Mouse (Mus musculus) heart, embryonic 11.5 days (tissue): ENCODE data around the gene Nags. TPM values are rescaled to one million over a fixed set of nuclear protein-coding genes. Genes with fewer than 3 reads are reported as not detected.

Source experiments
- ATAC-seq: fragments of 200-750 bp; cut with Nextera tagmentation; replicated peaks from 2 replicates; pipeline ENCODE4 v1.8.0; 2017; ENCODE audit warnings: moderate library complexity; ENCODE audit not compliant: insufficient number of reproducible peaks, low FRiP score, low TSS enrichment
- H3K27ac ChIP-seq: fragments of 300-500 bp; sonication (generic); 2 replicates; pipeline ENCODE4 v1.5.1; 2014; ENCODE audit warnings: mild to moderate bottlenecking, low read depth, low read length
- H3K27me3 ChIP-seq: fragments of 300-500 bp; sonication (generic); 2 replicates; pipeline ENCODE4 v1.6.1; 2014; ENCODE audit warnings: mild to moderate bottlenecking, low read length, mixed read lengths; ENCODE audit not compliant: control insufficient read depth, insufficient read depth
- H3K36me3 ChIP-seq: fragments of 300-500 bp; sonication (generic); 2 replicates; pipeline ENCODE4 v1.6.1; 2014; ENCODE audit warnings: mild to moderate bottlenecking, low read length, moderate library complexity, mixed read lengths; ENCODE audit not compliant: control insufficient read depth, insufficient read depth
- H3K4me1 ChIP-seq: fragments of 300-500 bp; sonication (generic); 2 replicates; pipeline ENCODE4 v1.6.1; 2014; ENCODE audit warnings: low read length; ENCODE audit not compliant: control insufficient read depth, insufficient read depth
- H3K4me2 ChIP-seq: fragments of 300-500 bp; sonication (generic); 2 replicates; pipeline ENCODE4 v1.6.1; 2014; ENCODE audit warnings: mild to moderate bottlenecking, moderate library complexity
- H3K4me3 ChIP-seq: fragments of 300-500 bp; sonication (generic); 2 replicates; pipeline ENCODE4 v1.5.1; 2014; ENCODE audit warnings: low read depth, low read length
- H3K9ac ChIP-seq: fragments of 300-500 bp; sonication (generic); 2 replicates; pipeline ENCODE4 v1.6.1; 2014; ENCODE audit warnings: mild to moderate bottlenecking, low read depth, low read length, moderate library complexity
- H3K9me3 ChIP-seq: fragments of 300-500 bp; sonication (generic); replicated peaks from 2 replicates; pipeline ENCODE4 v1.6.1; 2016; ENCODE audit warnings: low read length; ENCODE audit not compliant: control insufficient read depth
- WGBS: fragments of 180-500 bp; shearing (Covaris S2); extraction: QIAGEN DNeasy Blood & Tissue Kit; methylation state at CpG from one replicate; pipeline ENCODE4 v1.1.7; 2014; ENCODE audit not compliant: insufficient replicate concordance; 5-methylcytosine and 5-hydroxymethylcytosine counted together
- polyA plus RNA-seq: library from polyadenylated mRNA; unstranded; fragments of >200 nt; fragmentation: Nextera tagmentation; extraction: Ambion mirVana; gene quantifications from 2 replicates; pipeline ENCODE4 v1.2.1, GENCODE M21; 2014

Nags gene
- 0.33 TPM in 1 of 2 replicates, not detected in the other for polyA plus RNA-seq

DNA sequence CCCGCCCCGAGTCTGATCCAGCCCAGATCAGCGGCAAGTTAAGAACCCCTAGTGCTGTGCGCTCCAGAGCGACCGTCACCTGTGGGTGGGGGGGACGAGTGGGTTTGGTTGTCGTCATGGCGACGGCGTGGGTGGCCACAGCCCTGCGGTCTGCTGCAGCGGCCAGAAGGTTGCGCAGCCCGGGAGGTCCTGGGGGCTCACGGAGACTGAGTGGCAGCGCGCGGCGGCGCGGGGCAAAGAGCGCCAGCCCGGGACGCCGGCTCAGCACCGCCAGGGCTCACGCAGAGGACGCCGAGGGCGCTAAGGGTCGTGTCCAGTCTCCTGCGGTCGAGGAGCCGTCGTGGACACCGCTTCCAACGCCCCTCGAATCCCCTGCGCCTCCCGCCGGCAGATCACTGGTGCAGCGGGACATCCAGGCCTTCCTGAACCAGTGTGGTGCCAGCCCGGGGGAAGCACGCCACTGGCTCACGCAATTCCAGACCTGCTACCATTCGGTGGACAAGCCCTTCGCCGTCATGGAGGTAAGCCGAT is at the start of gene Nags:
Gene Nags (plus strand): TSS at position 43 of the 531 bp plus-strand sequence.
- Histone ChIP-seq H3K4me2 (peak within 1 kb of the TSS; percentile 61), H3K4me3 (peak within 1 kb of the TSS; percentile 43), H3K9ac (peak within 1 kb of the TSS; percentile 3; the same call in 1 of the 2 replicates), H3K27me3 (peaks cover 65% of the 10 kb centered on the region), H3K27ac (no peak within 1 kb of the TSS), H3K4me1 (peaks cover 22% of the 10 kb centered on the region), H3K36me3 (no peaks in the 10 kb centered on the region), H3K9me3 (no peaks in the 10 kb centered on the region)
- WGBS, result 2% methylated on average over 50 of the region's 50 CpGs
- no peak for ATAC-seq

DNA sequence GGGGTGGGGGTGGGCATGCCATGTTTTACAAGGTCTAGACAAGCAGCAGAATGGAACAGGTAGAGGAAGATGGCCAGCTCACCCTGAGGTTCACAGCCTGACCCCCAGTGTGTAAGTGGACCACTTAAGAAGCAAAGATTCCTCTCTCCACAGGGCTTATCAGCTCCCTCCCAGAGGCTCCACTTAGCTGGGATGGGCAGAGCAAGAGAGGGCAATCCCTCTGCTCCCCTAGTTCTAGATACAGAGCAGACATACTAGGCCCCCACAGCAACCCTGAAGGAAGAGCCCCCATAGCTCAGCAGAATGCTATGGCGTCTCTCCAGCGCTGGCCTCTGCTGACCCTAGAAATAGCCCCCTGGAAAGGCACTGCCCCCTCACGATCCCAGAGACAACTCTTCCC is 49.6 kb upstream of the Nags start:
- Histone ChIP-seq H3K4me1 (peaks cover 19% of the 10 kb centered on the region), H3K27me3 (0 out of 2 replicates have a peak, but pooled peaks cover 4% of the 10 kb centered on the region), H3K9ac (no peak overlapping the region), H3K36me3 (no peaks in the 10 kb centered on the region), H3K27ac (no peak overlapping the region), H3K9me3 (no peaks in the 10 kb centered on the region), H3K4me2 (no peak overlapping the region), H3K4me3 (no peak overlapping the region)
- no peak for ATAC-seq
- 59% methylated on average over 3 of the region's 3 CpGs for WGBS

DNA sequence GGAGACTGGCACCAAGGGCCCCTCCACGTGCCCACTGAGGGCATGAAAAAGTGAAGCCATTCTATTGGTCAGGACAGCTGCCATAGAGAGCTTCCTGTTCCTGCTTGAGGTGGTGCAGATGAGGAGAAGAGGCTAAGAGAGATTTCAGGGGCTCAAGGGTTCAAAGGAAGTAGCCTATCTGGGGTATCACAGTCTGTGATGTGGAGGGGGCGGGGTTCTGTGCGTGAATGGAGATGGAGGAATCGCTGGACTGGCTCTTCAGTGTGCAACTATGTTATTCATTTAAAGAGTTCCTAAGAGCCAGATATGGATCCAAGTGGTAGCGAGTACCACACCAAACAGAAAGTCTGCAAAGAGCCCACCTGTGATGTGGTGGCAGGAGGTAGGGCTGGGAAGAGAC is 48.9 kb upstream of the Nags start:
- Histone ChIP-seq H3K4me2 (peak overlapping the region; percentile 61), H3K4me3 (peak overlapping the region; percentile 25; the same call in 1 of the 2 replicates), H3K36me3 (no peaks in the 10 kb centered on the region), H3K9me3 (no peaks in the 10 kb centered on the region), H3K4me1 (peaks cover 19% of the 10 kb centered on the region), H3K27me3 (peaks cover 4% of the 10 kb centered on the region; the same call in 1 of the 2 replicates), H3K9ac (peak overlapping the region; percentile 43; the same call in 1 of the 2 replicates), H3K27ac (no peak overlapping the region)
- 73% methylated on average over 5 of the region's 5 CpGs for WGBS
- 0 out of 2 replicates have a peak, but pooled peaks have one; percentile 16 for ATAC-seq

GRCm38 (mm10) chr11:102096887-102097391 is 48.4 kb upstream of the Nags start:
- Histone ChIP-seq H3K27me3 (peaks cover 7% of the 10 kb centered on the region; the same call in 1 of the 2 replicates), H3K9ac (peak overlapping the region; percentile 43; the same call in 1 of the 2 replicates), H3K4me2 (peak overlapping the region; percentile 61), H3K4me1 (peaks cover 19% of the 10 kb centered on the region), H3K9me3 (no peaks in the 10 kb centered on the region), H3K27ac (no peak overlapping the region), H3K36me3 (no peaks in the 10 kb centered on the region), H3K4me3 (peak overlapping the region; percentile 25)
- WGBS, result 4% methylated on average over 17 of the region's 18 CpGs
- ATAC-seq, result peak; percentile 86

DNA sequence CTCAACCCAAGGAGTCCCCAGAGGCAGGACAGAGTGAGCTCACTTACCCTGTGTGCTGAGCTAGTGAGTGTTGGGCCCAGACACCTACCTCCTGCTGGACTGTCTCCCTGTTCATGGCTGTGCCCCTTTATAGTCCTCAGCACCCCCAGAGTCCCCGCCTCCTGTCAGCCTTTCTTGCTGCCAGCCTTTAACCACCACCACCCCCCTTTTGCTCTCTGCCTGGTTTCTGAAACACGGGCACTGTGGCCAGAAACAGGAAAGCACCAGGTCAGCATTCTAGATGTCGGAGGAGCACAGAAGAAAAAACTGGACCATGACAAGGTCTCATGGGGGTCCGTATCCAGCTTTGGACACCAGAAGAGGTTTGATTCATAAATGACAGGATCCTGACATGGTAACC is 44.1 kb upstream of the Nags start, which contains the start of gene Ppy:
Gene Ppy (minus strand): TSS at position 101 of the 400 bp plus-strand sequence.
- Histone ChIP-seq H3K36me3 (no peaks in the 10 kb centered on the region), H3K4me3 (no peak within 1 kb of the TSS), H3K4me2 (no peak within 1 kb of the TSS), H3K4me1 (peaks cover 7% of the 10 kb centered on the region), H3K9me3 (no peaks in the 10 kb centered on the region), H3K27ac (no peak within 1 kb of the TSS), H3K27me3 (peaks cover 32% of the 10 kb centered on the region), H3K9ac (no peak within 1 kb of the TSS)
- WGBS, result 79% methylated on average over 4 of the region's 4 CpGs
- no peak for ATAC-seq

- H3K9ac ChIP-seq, result no peak overlapping the region
- H3K4me2 ChIP-seq, result peak overlapping the region; percentile 16; the same call in 1 of the 2 replicates
- no peak overlapping the region for H3K4me3 ChIP-seq
- H3K36me3 ChIP-seq, result no peaks in the 10 kb centered on the region
- WGBS, result 14% methylated on average over 17 of the region's 17 CpGs
- no peak for ATAC-seq
- H3K9me3 ChIP-seq, result no peaks in the 10 kb centered on the region
- peaks cover 6% of the 10 kb centered on the region for H3K4me1 ChIP-seq
- no peak overlapping the region for H3K27ac ChIP-seq
- H3K27me3 ChIP-seq, result peaks cover 46% of the 10 kb centered on the region
Measured at GRCm38 (mm10) chr11:102102485-102103258, 42.6 kb upstream of the Nags start.

- Histone ChIP-seq H3K27ac (no peak overlapping the region), H3K27me3 (peaks cover 59% of the 10 kb centered on the region), H3K4me1 (peaks cover 7% of the 10 kb centered on the region), H3K9ac (no peak overlapping the region), H3K9me3 (no peaks in the 10 kb centered on the region), H3K36me3 (no peaks in the 10 kb centered on the region), H3K4me2 (peak overlapping the region; percentile 39), H3K4me3 (0 out of 2 replicates have a peak overlapping the region, but pooled peaks have one; percentile 8)
- WGBS, result 1% methylated on average over 21 of the region's 21 CpGs
- no peak for ATAC-seq
Measured at GRCm38 (mm10) chr11:102106911-102107310, 38.4 kb upstream of the Nags start.

DNA sequence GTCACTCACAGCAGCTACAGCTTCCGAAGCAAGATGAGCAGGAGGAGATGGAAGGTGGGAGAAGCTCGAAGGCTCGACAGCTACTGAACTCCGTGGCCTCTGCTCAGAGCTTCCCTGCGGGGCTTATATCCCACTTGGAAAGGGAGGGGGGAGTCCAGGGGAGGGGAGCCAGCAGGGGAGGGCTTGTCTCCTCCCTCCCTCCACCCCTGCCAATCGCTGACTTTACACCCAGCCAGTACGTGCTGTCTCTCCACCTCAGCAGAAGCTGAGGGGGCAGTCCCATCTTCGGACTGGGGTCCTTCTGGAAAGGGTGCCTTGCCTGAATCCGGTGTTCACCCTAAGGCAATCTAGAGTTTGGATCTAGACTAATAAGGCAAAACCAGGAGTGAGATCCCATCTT is 37.6 kb upstream of the Nags start, which contains the start of gene Pyy:
Gene Pyy (minus strand): TSS at position 101 of the 400 bp plus-strand sequence.
- Histone ChIP-seq H3K9me3 (no peaks in the 10 kb centered on the region), H3K4me3 (0 out of 2 replicates have a peak within 1 kb of the TSS, but pooled peaks have one; percentile 8), H3K36me3 (no peaks in the 10 kb centered on the region), H3K27me3 (peaks cover 59% of the 10 kb centered on the region), H3K9ac (no peak within 1 kb of the TSS), H3K27ac (no peak within 1 kb of the TSS), H3K4me1 (peaks cover 7% of the 10 kb centered on the region), H3K4me2 (peak within 1 kb of the TSS; percentile 39)
- ATAC-seq, result no peak
- WGBS, result 17% methylated on average over 9 of the region's 9 CpGs
